Mouse (Mus musculus): ENCODE measurements around the gene Crtc1. TPM values are rescaled to one million over a fixed set of nuclear protein-coding genes. Genes with fewer than 3 reads are reported as not detected.

Crtc1 gene
- polyA plus RNA-seq, 1 experiment from 2014 or later: 45.9 TPM

GRCm38 (mm10) chr8:70343076-70343475 is 96.3 kb downstream of the Crtc1 start:
- Histone ChIP-seq H3K9me3 (ENCODE audit: control insufficient read depth, low read length) (no peaks in the 10 kb centered on the region), H3K36me3 (ENCODE audit: control insufficient read depth, insufficient read depth, low read length) (peaks cover 30% of the 10 kb centered on the region), H3K27ac (ENCODE audit: low read depth, low read length) (no peak overlapping the region), H3K4me3 (ENCODE audit: low read length) (no peak overlapping the region), H3K4me2 (ENCODE audit: low read length) (no peak overlapping the region), H3K27me3 (replicated peaks; ENCODE audit: control insufficient read depth, insufficient read depth, low read length) (no peaks in the 10 kb centered on the region), H3K9ac (ENCODE audit: low read depth, low read length) (no peak overlapping the region), H3K4me1 (ENCODE audit: control insufficient read depth, insufficient read depth, low read depth, low read length) (no peaks in the 10 kb centered on the region)
- ATAC-seq: no peak
- 77% methylated on average over 7 of the region's 7 CpGs for WGBS

GRCm38 (mm10) chr8:70342007-70342406 is 97.4 kb downstream of the Crtc1 start:
- H3K27me3 ChIP-seq (replicated peaks; ENCODE audit: control insufficient read depth, insufficient read depth, low read length): no peaks in the 10 kb centered on the region
- H3K4me2 ChIP-seq (ENCODE audit: low read length): no peak overlapping the region
- no peaks in the 10 kb centered on the region for H3K4me1 ChIP-seq (ENCODE audit: control insufficient read depth, insufficient read depth, low read depth, low read length)
- H3K9me3 ChIP-seq (ENCODE audit: control insufficient read depth, low read length): no peaks in the 10 kb centered on the region
- peaks cover 41% of the 10 kb centered on the region for H3K36me3 ChIP-seq (ENCODE audit: control insufficient read depth, insufficient read depth, low read length)
- WGBS: 93% methylated on average over 14 of the region's 14 CpGs
- H3K4me3 ChIP-seq (ENCODE audit: low read length): no peak overlapping the region
- H3K9ac ChIP-seq (ENCODE audit: low read depth, low read length): no peak overlapping the region
- ATAC-seq: no peak
- no peak overlapping the region for H3K27ac ChIP-seq (ENCODE audit: low read depth, low read length)

- no peaks in the 10 kb centered on the region for H3K27me3 ChIP-seq (replicated peaks; ENCODE audit: control insufficient read depth, insufficient read depth, low read length)
- no peaks in the 10 kb centered on the region for H3K9me3 ChIP-seq (ENCODE audit: control insufficient read depth, low read length)
- 87% methylated on average over 7 of the region's 7 CpGs for WGBS
- H3K4me3 ChIP-seq (ENCODE audit: low read length): no peak overlapping the region
- no peak overlapping the region for H3K9ac ChIP-seq (ENCODE audit: low read depth, low read length)
- H3K27ac ChIP-seq (ENCODE audit: low read depth, low read length): no peak overlapping the region
- peaks cover 51% of the 10 kb centered on the region for H3K36me3 ChIP-seq (ENCODE audit: control insufficient read depth, insufficient read depth, low read length)
- H3K4me1 ChIP-seq (ENCODE audit: control insufficient read depth, insufficient read depth, low read depth, low read length): no peaks in the 10 kb centered on the region
- H3K4me2 ChIP-seq (ENCODE audit: low read length): no peak overlapping the region
- ATAC-seq: no peak
Observed at GRCm38 (mm10) chr8:70340659-70341058, 98.7 kb downstream of the Crtc1 start.

- H3K27me3 ChIP-seq (replicated peaks; ENCODE audit: control insufficient read depth, insufficient read depth, low read length): no peaks in the 10 kb centered on the region
- 95% methylated on average over 7 of the region's 7 CpGs for WGBS
- ATAC-seq: no peak
- no peaks in the 10 kb centered on the region for H3K9me3 ChIP-seq (ENCODE audit: control insufficient read depth, low read length)
- no peak overlapping the region for H3K27ac ChIP-seq (ENCODE audit: low read depth, low read length)
- no peak overlapping the region for H3K4me2 ChIP-seq (ENCODE audit: low read length)
- no peaks in the 10 kb centered on the region for H3K4me1 ChIP-seq (ENCODE audit: control insufficient read depth, insufficient read depth, low read depth, low read length)
- no peak overlapping the region for H3K4me3 ChIP-seq (ENCODE audit: low read length)
- H3K36me3 ChIP-seq (ENCODE audit: control insufficient read depth, insufficient read depth, low read length): peaks cover 68% of the 10 kb centered on the region
- H3K9ac ChIP-seq (ENCODE audit: low read depth, low read length): no peak overlapping the region
Observed at GRCm38 (mm10) chr8:70338931-70339330, 100.4 kb downstream of the Crtc1 start.

GRCm38 (mm10) chr8:70332878-70333202 is 106.5 kb downstream of the Crtc1 start:
- peaks cover 15% of the 10 kb centered on the region for H3K4me1 ChIP-seq (ENCODE audit: control insufficient read depth, insufficient read depth, low read depth, low read length)
- no peaks in the 10 kb centered on the region; the same call in 1 of the 2 replicates for H3K27me3 ChIP-seq (replicated peaks; ENCODE audit: control insufficient read depth, insufficient read depth, low read length)
- H3K9me3 ChIP-seq (ENCODE audit: control insufficient read depth, low read length): no peaks in the 10 kb centered on the region
- ATAC-seq: no peak
- H3K9ac ChIP-seq (ENCODE audit: low read depth, low read length): no peak overlapping the region
- no peak overlapping the region for H3K27ac ChIP-seq (ENCODE audit: low read depth, low read length)
- WGBS: 98% methylated on average over 6 of the region's 6 CpGs
- no peak overlapping the region for H3K4me2 ChIP-seq (ENCODE audit: low read length)
- H3K36me3 ChIP-seq (ENCODE audit: control insufficient read depth, insufficient read depth, low read length): peaks cover 65% of the 10 kb centered on the region
- no peak overlapping the region for H3K4me3 ChIP-seq (ENCODE audit: low read length)

Other genes starting within 250 kb of the Crtc1 start
- gene Slc25a42, start 227.3 kb downstream of the Crtc1 start, polyA plus RNA-seq (2015; fragmentation: Nextera tagmentation; extraction: Ambion mirVana): 9.5 and 10.1 TPM in 2 replicates
- gene Sugp2, start 205.4 kb downstream of the Crtc1 start, polyA plus RNA-seq (2015; fragmentation: Nextera tagmentation; extraction: Ambion mirVana): 85.1 and 92.6 TPM in 2 replicates
- gene Armc6, start 205.1 kb downstream of the Crtc1 start, polyA plus RNA-seq (2015; fragmentation: Nextera tagmentation; extraction: Ambion mirVana): 132 and 134 TPM in 2 replicates
- 24.4 and 24.7 TPM in 2 replicates for gene Homer3, start 156.8 kb downstream of the Crtc1 start, polyA plus RNA-seq (2015; fragmentation: Nextera tagmentation; extraction: Ambion mirVana)
- 42.0 and 42.8 TPM in 2 replicates for gene Ddx49, start 137.1 kb downstream of the Crtc1 start, polyA plus RNA-seq (2015; fragmentation: Nextera tagmentation; extraction: Ambion mirVana)
- 284 and 297 TPM in 2 replicates for gene Cope, start 137.1 kb downstream of the Crtc1 start, polyA plus RNA-seq (2015; fragmentation: Nextera tagmentation; extraction: Ambion mirVana)
- gene Cers1, start 123.8 kb downstream of the Crtc1 start, polyA plus RNA-seq (2015; fragmentation: Nextera tagmentation; extraction: Ambion mirVana): 40.0 and 44.3 TPM in 2 replicates
- 8.7 and 9.5 TPM in 2 replicates for gene Gdf1, start 109.8 kb downstream of the Crtc1 start, polyA plus RNA-seq (2015; fragmentation: Nextera tagmentation; extraction: Ambion mirVana)
- gene Upf1, start 86.3 kb downstream of the Crtc1 start, polyA plus RNA-seq (2015; fragmentation: Nextera tagmentation; extraction: Ambion mirVana): 7.4 and 10.1 TPM in 2 replicates
- 0.58 and 2.8 TPM in 2 replicates for gene Comp, start 66.0 kb downstream of the Crtc1 start, polyA plus RNA-seq (2015; fragmentation: Nextera tagmentation; extraction: Ambion mirVana)
- 36.1 and 37.5 TPM in 2 replicates for gene Klhl26, start 37.4 kb upstream of the Crtc1 start, polyA plus RNA-seq (2015; fragmentation: Nextera tagmentation; extraction: Ambion mirVana)
- 164 and 190 TPM in 2 replicates for gene Tmem59l, start 47.8 kb upstream of the Crtc1 start, polyA plus RNA-seq (2015; fragmentation: Nextera tagmentation; extraction: Ambion mirVana)
- 9.3 and 15.5 TPM in 2 replicates for gene Crlf1, start 53.6 kb upstream of the Crtc1 start, polyA plus RNA-seq (2015; fragmentation: Nextera tagmentation; extraction: Ambion mirVana)
- gene Rex1bd, start 67.2 kb upstream of the Crtc1 start, polyA plus RNA-seq (2015; fragmentation: Nextera tagmentation; extraction: Ambion mirVana): 173 and 192 TPM in 2 replicates
- gene Uba52, start 71.2 kb upstream of the Crtc1 start, polyA plus RNA-seq (2015; fragmentation: Nextera tagmentation; extraction: Ambion mirVana): 576 and 598 TPM in 2 replicates
- 429 and 441 TPM in 2 replicates for gene Fkbp8, start 88.1 kb upstream of the Crtc1 start, polyA plus RNA-seq (2015; fragmentation: Nextera tagmentation; extraction: Ambion mirVana)
- 45.2 and 45.4 TPM in 2 replicates for gene Kxd1, start 88.4 kb upstream of the Crtc1 start, polyA plus RNA-seq (2015; fragmentation: Nextera tagmentation; extraction: Ambion mirVana)
- 14.9 and 19.2 TPM in 2 replicates for gene Ell, start 99.9 kb upstream of the Crtc1 start, polyA plus RNA-seq (2015; fragmentation: Nextera tagmentation; extraction: Ambion mirVana)
- gene Isyna1, start 154.8 kb upstream of the Crtc1 start, polyA plus RNA-seq (2015; fragmentation: Nextera tagmentation; extraction: Ambion mirVana): 150 and 164 TPM in 2 replicates
- gene Ssbp4, start 169.3 kb upstream of the Crtc1 start, polyA plus RNA-seq (2015; fragmentation: Nextera tagmentation; extraction: Ambion mirVana): 148 and 157 TPM in 2 replicates
- gene Lrrc25, start 176.6 kb upstream of the Crtc1 start, polyA plus RNA-seq (2015; fragmentation: Nextera tagmentation; extraction: Ambion mirVana): 1.1 and 1.6 TPM in 2 replicates
- gene Gdf15, start 192.9 kb upstream of the Crtc1 start, polyA plus RNA-seq (2015; fragmentation: Nextera tagmentation; extraction: Ambion mirVana): 0.11 and 0.48 TPM in 2 replicates
- gene Pgpep1, start 220.8 kb upstream of the Crtc1 start, polyA plus RNA-seq (2015; fragmentation: Nextera tagmentation; extraction: Ambion mirVana): 78.3 and 87.6 TPM in 2 replicates
- 168 and 169 TPM in 2 replicates for gene Lsm4, start 233.7 kb upstream of the Crtc1 start, polyA plus RNA-seq (2015; fragmentation: Nextera tagmentation; extraction: Ambion mirVana)